Mouse (Mus musculus) thymus, adult 2 months (tissue): Measurements from ENCODE around the gene Plek2.

Experiments used
- CTCF ChIP-seq: fragments of 200-500 bp; IDR thresholded peaks from 2 replicates; pipeline ENCODE4 v1.5.1; 2012; ENCODE audit warnings: mild to moderate bottlenecking, control low read depth, low read length, moderate library complexity, borderline replicate concordance; ENCODE audit not compliant: control insufficient read depth, poor library complexity, insufficient read depth; ENCODE audit errors: extremely low read depth
- POLR2A ChIP-seq: fragments of 200-500 bp; IDR thresholded peaks from 2 replicates; pipeline ENCODE4 v1.6.1; 2012; ENCODE audit warnings: mild to moderate bottlenecking, low read length, control low read depth, moderate library complexity; ENCODE audit not compliant: control insufficient read depth, poor library complexity, insufficient read depth; ENCODE audit errors: extremely low read depth

DNA sequence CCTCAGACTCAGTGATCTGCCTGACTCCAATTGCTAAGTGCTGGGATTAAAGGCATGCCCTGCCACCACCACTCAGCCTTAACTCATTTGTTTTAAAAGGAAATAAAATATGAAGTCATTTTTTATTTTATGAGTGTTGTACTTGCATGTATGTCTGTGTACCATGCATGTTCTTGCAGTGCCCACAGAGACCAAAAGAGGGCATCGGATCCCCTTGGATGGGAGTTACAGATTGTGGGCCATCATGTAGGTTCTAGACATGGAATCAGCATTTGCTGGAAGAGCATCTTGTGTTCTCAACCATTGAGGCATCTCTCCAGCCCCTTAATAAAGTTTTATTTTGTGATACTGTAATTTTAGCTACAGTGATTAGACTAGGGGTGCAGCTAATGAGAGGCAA is 41.3 kb downstream of the Plek2 start:
- TF ChIP-seq POLR2A: no peak
- no peak for TF ChIP-seq CTCF
